Mouse (Mus musculus): ENCODE results near the gene Dio3. TPM values are rescaled to one million over a fixed set of nuclear protein-coding genes. Genes with fewer than 3 reads are reported as not detected.
A peak's percentile ranks its signal among the peaks of the same experiment; 100 is the strongest.

The Dio3 gene
- polyA plus RNA-seq, 1 experiment from 2014 or later, result 1.6 TPM

DNA sequence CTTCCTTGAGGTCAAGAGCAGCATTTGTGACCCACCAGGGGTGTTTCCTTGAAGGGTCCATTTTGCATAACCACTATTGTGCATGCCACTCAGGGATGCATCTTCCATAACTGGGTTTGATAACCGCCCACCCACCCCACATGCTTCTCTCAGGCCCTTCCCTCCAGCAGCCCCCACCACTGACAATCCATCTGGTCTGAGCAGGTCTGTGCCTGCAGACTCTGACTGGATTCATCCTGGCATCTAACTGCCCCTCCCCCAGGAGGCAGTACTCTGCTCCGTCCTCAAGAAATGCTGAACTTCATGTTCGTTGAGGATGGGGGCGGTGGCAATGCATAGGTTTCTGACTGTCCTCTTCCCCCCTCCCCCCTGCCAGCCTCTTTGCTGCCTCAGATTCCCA lies 4.9 kb downstream of the Dio3 start:
- H3K27me3 ChIP-seq (ENCODE audit: control insufficient read depth, insufficient read depth, low read depth, low read length), result peaks cover 61% of the 10 kb centered on the region
- no peak overlapping the region for H3K4me3 ChIP-seq (ENCODE audit: low read depth, low read length)
- no peaks in the 10 kb centered on the region for H3K36me3 ChIP-seq (ENCODE audit: control insufficient read depth, insufficient read depth, low read length)
- H3K9ac ChIP-seq (ENCODE audit: low read depth, low read length), result no peak overlapping the region
- H3K9me3 ChIP-seq (replicated peaks; ENCODE audit: control insufficient read depth, low read length, poor library complexity, severe bottlenecking), result no peaks in the 10 kb centered on the region
- no peak overlapping the region for H3K27ac ChIP-seq (ENCODE audit: low read length)
- ATAC-seq, result no peak
- peaks cover 5% of the 10 kb centered on the region; the same call in 1 of the 2 replicates for H3K4me1 ChIP-seq (ENCODE audit: control insufficient read depth, insufficient read depth, low read length)
- H3K4me2 ChIP-seq (ENCODE audit: low read length), result no peak overlapping the region
- 16% methylated on average over 4 of the region's 4 CpGs for WGBS

GRCm38 (mm10) chr12:110292816-110293215 lies 13.9 kb downstream of the Dio3 start:
- WGBS, result 80% methylated on average over 5 of the region's 5 CpGs

DNA sequence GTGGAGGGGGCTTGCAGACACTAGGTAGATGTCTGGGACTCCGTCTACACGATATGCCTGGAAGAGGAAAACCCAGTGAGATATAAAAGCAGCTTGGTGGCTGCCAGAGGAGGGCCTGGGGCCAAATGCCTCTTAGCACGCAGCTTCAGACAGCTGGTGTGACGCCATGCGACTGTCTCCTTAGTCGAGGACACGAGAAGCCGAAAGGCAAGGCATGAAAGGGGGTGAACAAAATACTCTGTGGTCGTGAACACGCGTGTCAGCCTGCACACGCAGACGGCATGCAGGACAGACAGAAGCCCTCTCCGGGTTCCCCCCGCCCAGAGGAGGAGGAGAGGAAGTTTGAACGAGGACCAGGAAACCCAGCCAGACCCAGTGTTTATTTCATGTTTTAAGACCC lies 16.0 kb downstream of the Dio3 start:
- H3K4me1 ChIP-seq (ENCODE audit: control insufficient read depth, insufficient read depth, low read length), result no peaks in the 10 kb centered on the region
- 77% methylated on average over 16 of the region's 16 CpGs for WGBS
- no peaks in the 10 kb centered on the region; the same call in 1 of the 2 replicates for H3K27me3 ChIP-seq (ENCODE audit: control insufficient read depth, insufficient read depth, low read depth, low read length)
- no peak overlapping the region for H3K9ac ChIP-seq (ENCODE audit: low read depth, low read length)
- H3K36me3 ChIP-seq (ENCODE audit: control insufficient read depth, insufficient read depth, low read length), result no peaks in the 10 kb centered on the region
- no peak for ATAC-seq
- H3K9me3 ChIP-seq (replicated peaks; ENCODE audit: control insufficient read depth, low read length, poor library complexity, severe bottlenecking), result no peaks in the 10 kb centered on the region
- no peak overlapping the region for H3K4me2 ChIP-seq (ENCODE audit: low read length)
- no peak overlapping the region for H3K27ac ChIP-seq (ENCODE audit: low read length)
- H3K4me3 ChIP-seq (ENCODE audit: low read depth, low read length), result no peak overlapping the region

More at GRCm38 (mm10) chr12:110292816-110293215, 13.9 kb downstream of the Dio3 start:
- no peak for ATAC-seq
- H3K27ac ChIP-seq (ENCODE audit: low read length), result no peak overlapping the region
- no peaks in the 10 kb centered on the region; the same call in 1 of the 2 replicates for H3K27me3 ChIP-seq (ENCODE audit: control insufficient read depth, insufficient read depth, low read depth, low read length)
- H3K4me3 ChIP-seq (ENCODE audit: low read depth, low read length), result no peak overlapping the region
- H3K36me3 ChIP-seq (ENCODE audit: control insufficient read depth, insufficient read depth, low read length), result no peaks in the 10 kb centered on the region
- no peak overlapping the region for H3K4me2 ChIP-seq (ENCODE audit: low read length)
- no peak overlapping the region for H3K9ac ChIP-seq (ENCODE audit: low read depth, low read length)
- H3K9me3 ChIP-seq (replicated peaks; ENCODE audit: control insufficient read depth, low read length, poor library complexity, severe bottlenecking), result no peaks in the 10 kb centered on the region
- H3K4me1 ChIP-seq (ENCODE audit: control insufficient read depth, insufficient read depth, low read length), result no peaks in the 10 kb centered on the region

DNA sequence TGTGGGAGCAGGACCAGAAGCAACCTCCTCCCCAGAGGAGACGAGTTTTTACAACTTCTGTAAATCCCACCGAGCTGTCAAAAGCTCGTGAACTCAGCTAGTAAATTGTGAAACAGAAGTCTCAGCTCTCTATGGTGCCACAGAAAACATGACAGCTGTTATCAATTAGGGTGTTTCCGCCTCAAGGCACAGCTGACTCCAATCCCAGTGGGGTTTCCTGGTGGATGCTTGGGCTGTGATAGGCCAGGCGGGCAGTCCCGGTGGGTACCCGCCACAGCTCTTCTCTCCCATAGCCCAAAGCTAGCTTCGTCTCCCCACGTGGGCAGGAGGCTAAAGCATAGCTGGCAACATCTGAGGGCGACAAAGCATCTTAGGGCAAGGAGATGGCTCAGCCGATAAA lies 19.8 kb downstream of the Dio3 start:
- Histone ChIP-seq H3K4me1 (ENCODE audit: control insufficient read depth, insufficient read depth, low read length) (no peaks in the 10 kb centered on the region), H3K9me3 (replicated peaks; ENCODE audit: control insufficient read depth, low read length, poor library complexity, severe bottlenecking) (no peaks in the 10 kb centered on the region; the same call in 1 of the 2 replicates), H3K27me3 (ENCODE audit: control insufficient read depth, insufficient read depth, low read depth, low read length) (no peaks in the 10 kb centered on the region; the same call in 1 of the 2 replicates), H3K4me3 (ENCODE audit: low read depth, low read length) (no peak overlapping the region), H3K27ac (ENCODE audit: low read length) (no peak overlapping the region), H3K36me3 (ENCODE audit: control insufficient read depth, insufficient read depth, low read length) (no peaks in the 10 kb centered on the region), H3K4me2 (ENCODE audit: low read length) (no peak overlapping the region), H3K9ac (ENCODE audit: low read depth, low read length) (no peak overlapping the region)
- 56% methylated on average over 11 of the region's 11 CpGs for WGBS
- ATAC-seq, result no peak

- Histone ChIP-seq H3K27ac (ENCODE audit: low read length) (no peak overlapping the region), H3K4me3 (ENCODE audit: low read depth, low read length) (no peak overlapping the region), H3K36me3 (ENCODE audit: control insufficient read depth, insufficient read depth, low read length) (no peaks in the 10 kb centered on the region), H3K27me3 (ENCODE audit: control insufficient read depth, insufficient read depth, low read depth, low read length) (no peaks in the 10 kb centered on the region), H3K9me3 (replicated peaks; ENCODE audit: control insufficient read depth, low read length, poor library complexity, severe bottlenecking) (peaks cover 13% of the 10 kb centered on the region; the same call in 1 of the 2 replicates), H3K4me1 (ENCODE audit: control insufficient read depth, insufficient read depth, low read length) (no peaks in the 10 kb centered on the region), H3K4me2 (ENCODE audit: low read length) (no peak overlapping the region), H3K9ac (ENCODE audit: low read depth, low read length) (no peak overlapping the region)
- no peak for ATAC-seq
- WGBS, result 93% methylated on average over 27 of the region's 27 CpGs
Observed at GRCm38 (mm10) chr12:110319696-110320095, 40.8 kb downstream of the Dio3 start.

Small RNA genes within 50 kb of the gene (microRNA-seq; reads per million reads assigned to microRNA genes)
- gene Mir1247, result 13.3 reads per million, percentile 33 among the genes with 10 or more reads in this experiment

Other genes starting within 250 kb of the Dio3 start
- 144 and 147 TPM in 2 replicates for gene Ppp2r5c, start 168.1 kb downstream of the Dio3 start, polyA plus RNA-seq (2015; fragmentation: Nextera tagmentation; extraction: Ambion mirVana)

Data from midbrain, embryonic 16.5 days (tissue).